In genomic region chr17:66405601-66406000, GRCm38 (mm10) we compare ENCODE assay signal across 7 mouse cellular contexts. TPM values are rescaled to one million over a fixed set of nuclear protein-coding genes. Genes with fewer than 3 reads are reported as not detected.
DNase-seq lines count a peak whose midpoint lies in the region; ATAC-seq lines count a peak whose summit lies in the region.

No protein-coding gene starts in this region.

- WGBS in kidney, embryonic 16.5 days: 43% methylated on average over 7 of the region's 7 CpGs
- WGBS in kidney, embryonic 14.5 days: 42% methylated on average over 7 of the region's 7 CpGs
- 56% methylated on average over 7 of the region's 7 CpGs for WGBS in embryonic facial prominence, embryonic 11.5 days
- 51% methylated on average over 7 of the region's 7 CpGs for WGBS in forebrain, embryonic 15.5 days
- whole genome bisulfite sequencing in midbrain, embryonic 12.5 days: 32% methylated on average over 7 of the region's 7 CpGs

- H3K4me1 ChIP-seq in kidney, embryonic 16.5 days (ENCODE audit: insufficient read depth, low read length): peaks cover 31% of the 10 kb centered on the region
- peaks cover 14% of the 10 kb centered on the region; the same call in 1 of the 2 replicates for H3K4me1 ChIP-seq in kidney, embryonic 14.5 days (ENCODE audit: control insufficient read depth, insufficient read depth, low read length)
- H3K4me1 ChIP-seq in embryonic facial prominence, embryonic 11.5 days (ENCODE audit: control insufficient read depth, insufficient read depth, low read length): peaks cover 6% of the 10 kb centered on the region
- peaks cover 33% of the 10 kb centered on the region for H3K4me1 ChIP-seq in forebrain, embryonic 15.5 days
- peaks cover 59% of the 10 kb centered on the region for H3K4me1 ChIP-seq in midbrain, embryonic 12.5 days

- no peak overlapping the region for H3K4me2 ChIP-seq in kidney, embryonic 16.5 days (replicated peaks; ENCODE audit: low read depth, low read length)
- no peak overlapping the region for H3K4me2 ChIP-seq in kidney, embryonic 14.5 days (replicated peaks; ENCODE audit: low read depth, low read length)
- no peak overlapping the region for H3K4me2 ChIP-seq in embryonic facial prominence, embryonic 11.5 days (ENCODE audit: low read depth, low read length)
- H3K4me2 ChIP-seq in forebrain, embryonic 15.5 days (replicated peaks): no peak overlapping the region
- H3K4me2 ChIP-seq in midbrain, embryonic 12.5 days (replicated peaks): peak overlapping the region; percentile 23

- H3K9me3 ChIP-seq in kidney, embryonic 16.5 days (ENCODE audit: low read length): no peaks in the 10 kb centered on the region
- H3K9me3 ChIP-seq in kidney, embryonic 14.5 days (ENCODE audit: control insufficient read depth, low read length): no peaks in the 10 kb centered on the region
- H3K9me3 ChIP-seq in embryonic facial prominence, embryonic 11.5 days (replicated peaks; ENCODE audit: control insufficient read depth, low read length): no peaks in the 10 kb centered on the region
- no peaks in the 10 kb centered on the region for H3K9me3 ChIP-seq in forebrain, embryonic 15.5 days
- no peaks in the 10 kb centered on the region for H3K9me3 ChIP-seq in midbrain, embryonic 12.5 days

- H3K36me3 ChIP-seq in kidney, embryonic 16.5 days (ENCODE audit: insufficient read depth, low read length): no peaks in the 10 kb centered on the region
- H3K36me3 ChIP-seq in kidney, embryonic 14.5 days (ENCODE audit: control insufficient read depth, insufficient read depth, low read length): no peaks in the 10 kb centered on the region
- H3K36me3 ChIP-seq in embryonic facial prominence, embryonic 11.5 days (replicated peaks; ENCODE audit: control insufficient read depth, insufficient read depth, low read depth, low read length): no peaks in the 10 kb centered on the region
- H3K36me3 ChIP-seq in forebrain, embryonic 15.5 days: 0 out of 2 replicates have a peak, but pooled peaks cover 3% of the 10 kb centered on the region
- peaks cover 21% of the 10 kb centered on the region for H3K36me3 ChIP-seq in midbrain, embryonic 12.5 days

- H3K4me3 ChIP-seq in kidney, embryonic 16.5 days (ENCODE audit: low read length): no peak overlapping the region
- no peak overlapping the region for H3K4me3 ChIP-seq in kidney, embryonic 14.5 days (ENCODE audit: low read length)
- H3K4me3 ChIP-seq in embryonic facial prominence, embryonic 11.5 days (ENCODE audit: low read depth, low read length): no peak overlapping the region
- no peak overlapping the region for H3K4me3 ChIP-seq in forebrain, embryonic 15.5 days
- H3K4me3 ChIP-seq in midbrain, embryonic 12.5 days: no peak overlapping the region

- no peaks in the 10 kb centered on the region for H3K27me3 ChIP-seq in kidney, embryonic 16.5 days (ENCODE audit: insufficient read depth, low read length)
- H3K27me3 ChIP-seq in kidney, embryonic 14.5 days (ENCODE audit: control insufficient read depth, insufficient read depth, low read length): no peaks in the 10 kb centered on the region
- H3K27me3 ChIP-seq in embryonic facial prominence, embryonic 11.5 days (ENCODE audit: control insufficient read depth, insufficient read depth, low read length): no peaks in the 10 kb centered on the region
- no peaks in the 10 kb centered on the region for H3K27me3 ChIP-seq in forebrain, embryonic 15.5 days
- H3K27me3 ChIP-seq in midbrain, embryonic 12.5 days: no peaks in the 10 kb centered on the region

- peak overlapping the region; percentile 38; the same call in 1 of the 2 replicates for H3K27ac ChIP-seq in kidney, embryonic 16.5 days (ENCODE audit: low read length)
- H3K27ac ChIP-seq in kidney, embryonic 14.5 days (ENCODE audit: low read depth, low read length): no peak overlapping the region
- 0 out of 2 replicates have a peak overlapping the region, but pooled peaks have one; percentile 11 for H3K27ac ChIP-seq in embryonic facial prominence, embryonic 11.5 days (replicated peaks; ENCODE audit: low read depth, low read length)
- peak overlapping the region; percentile 9; the same call in 1 of the 2 replicates for H3K27ac ChIP-seq in forebrain, embryonic 15.5 days (replicated peaks)
- peak overlapping the region; percentile 71 for H3K27ac ChIP-seq in midbrain, embryonic 12.5 days (replicated peaks)

- no peak overlapping the region for H3K9ac ChIP-seq in kidney, embryonic 16.5 days (replicated peaks; ENCODE audit: low read length)
- no peak overlapping the region for H3K9ac ChIP-seq in kidney, embryonic 14.5 days (ENCODE audit: low read depth, low read length)
- no peak overlapping the region for H3K9ac ChIP-seq in embryonic facial prominence, embryonic 11.5 days (replicated peaks; ENCODE audit: low read length)
- H3K9ac ChIP-seq in forebrain, embryonic 15.5 days (replicated peaks): no peak overlapping the region
- H3K9ac ChIP-seq in midbrain, embryonic 12.5 days (replicated peaks): no peak overlapping the region

- no peak for ATAC-seq in kidney, embryonic 16.5 days (ENCODE audit: low FRiP score, low TSS enrichment)
- ATAC-seq in kidney, embryonic 14.5 days (ENCODE audit: low FRiP score, low TSS enrichment): no peak
- ATAC-seq in embryonic facial prominence, embryonic 11.5 days (replicated peaks; ENCODE audit: insufficient number of reproducible peaks, low FRiP score, low TSS enrichment, low read depth): no peak
- ATAC-seq in forebrain, embryonic 15.5 days (replicated peaks): no peak
- ATAC-seq in midbrain, embryonic 12.5 days (ENCODE audit: low FRiP score, low read depth): no peak

- no peak for DNase-seq in embryonic facial prominence, embryonic 11.5 days (ENCODE audit: low spot score)
- DNase-seq in urinary bladder, adult 18-20 months (ENCODE audit: low spot score in 2 of 2): no peak
- DNase-seq in layer of hippocampus, adult 9-10 months (ENCODE audit: low spot score): no peak

RNA-seq across cellular contexts. Expression of gene Mtcl1, which starts 43.9 kb away (rescaled TPM):
- polyA plus RNA-seq in kidney, embryonic 16.5 days (2015; fragmentation: Nextera tagmentation; extraction: Ambion mirVana): 5.0 and 5.2 TPM in 2 replicates
- polyA plus RNA-seq in kidney, embryonic 14.5 days (2014; fragmentation: Nextera tagmentation; extraction: Ambion mirVana): 6.3 and 6.8 TPM in 2 replicates
- 6.0 and 8.9 TPM in 2 replicates for polyA plus RNA-seq in embryonic facial prominence, embryonic 11.5 days (2014; fragmentation: Nextera tagmentation; extraction: Ambion mirVana)
- polyA plus RNA-seq in forebrain, embryonic 15.5 days (2015; fragmentation: Nextera tagmentation; extraction: Ambion mirVana): 33.5 and 35.5 TPM in 2 replicates
- polyA plus RNA-seq in midbrain, embryonic 12.5 days (2016; fragmentation: Nextera tagmentation; extraction: Ambion mirVana): 72.5 and 91.2 TPM in 2 replicates
